Mouse (Mus musculus): ENCODE data around the gene Myl6. TPM values are rescaled to one million over a fixed set of nuclear protein-coding genes. Genes with fewer than 3 reads are reported as not detected.

Gene Myl6
- polyA plus RNA-seq, 1 experiment: 1,313 TPM

Other genes starting within 250 kb of the Myl6 start
- gene Apon, start 240.0 kb downstream of the Myl6 start, polyA plus RNA-seq (2012; rRNA removed): not detected in 2 replicates
- 0.23 and 0.58 TPM in 2 replicates for gene Apof, start 225.5 kb downstream of the Myl6 start, polyA plus RNA-seq (2012; rRNA removed)
- gene Stat2, start 223.6 kb downstream of the Myl6 start, polyA plus RNA-seq (2012; rRNA removed): 29.6 and 33.3 TPM in 2 replicates
- gene Il23a, start 195.4 kb downstream of the Myl6 start, polyA plus RNA-seq (2012; rRNA removed): 0.34 TPM in 2 replicates
- 25.0 and 26.8 TPM in 2 replicates for gene Pan2, start 190.8 kb downstream of the Myl6 start, polyA plus RNA-seq (2012; rRNA removed)
- gene Cnpy2, start 171.7 kb downstream of the Myl6 start, polyA plus RNA-seq (2012; rRNA removed): 64.4 and 65.1 TPM in 2 replicates
- gene Cs, start 156.4 kb downstream of the Myl6 start, polyA plus RNA-seq (2012; rRNA removed): 233 and 236 TPM in 2 replicates
- gene Coq10a, start 125.1 kb downstream of the Myl6 start, polyA plus RNA-seq (2012; rRNA removed): 89.1 and 94.8 TPM in 2 replicates
- gene Ankrd52, start 117.0 kb downstream of the Myl6 start, polyA plus RNA-seq (2012; rRNA removed): 31.9 and 32.6 TPM in 2 replicates
- gene Slc39a5, start 92.9 kb downstream of the Myl6 start, polyA plus RNA-seq (2012; rRNA removed): 0.36 and 0.46 TPM in 2 replicates
- gene Nabp2, start 82.7 kb downstream of the Myl6 start, polyA plus RNA-seq (2012; rRNA removed): 75.0 and 80.7 TPM in 2 replicates
- 75.5 and 76.2 TPM in 2 replicates for gene Rnf41, start 82.5 kb downstream of the Myl6 start, polyA plus RNA-seq (2012; rRNA removed)
- gene Smarcc2, start 34.9 kb downstream of the Myl6 start, polyA plus RNA-seq (2012; rRNA removed): 219 and 255 TPM in 2 replicates
- gene Myl6b, start 4.5 kb upstream of the Myl6 start, polyA plus RNA-seq (2012; rRNA removed): 24.7 and 27.5 TPM in 2 replicates
- 8.3 and 9.8 TPM in 2 replicates for gene Esyt1, start 31.7 kb upstream of the Myl6 start, polyA plus RNA-seq (2012; rRNA removed)
- 11.3 and 12.2 TPM in 2 replicates for gene Zc3h10, start 53.6 kb upstream of the Myl6 start, polyA plus RNA-seq (2012; rRNA removed)
- 1,933 and 2,601 TPM in 2 replicates for gene Rpl41, start 55.2 kb upstream of the Myl6 start, polyA plus RNA-seq (2012; rRNA removed)
- 72.3 and 78.6 TPM in 2 replicates for gene Pa2g4, start 71.8 kb upstream of the Myl6 start, polyA plus RNA-seq (2012; rRNA removed)
- gene Erbb3, start 95.5 kb upstream of the Myl6 start, polyA plus RNA-seq (2012; rRNA removed): 8.4 and 9.2 TPM in 2 replicates
- gene Rps26, start 132.6 kb upstream of the Myl6 start, polyA plus RNA-seq (2012; rRNA removed): 396 and 476 TPM in 2 replicates
- gene Ikzf4, start 151.8 kb upstream of the Myl6 start, polyA plus RNA-seq (2012; rRNA removed): 11.1 and 11.6 TPM in 2 replicates
- gene Suox, start 179.9 kb upstream of the Myl6 start, polyA plus RNA-seq (2012; rRNA removed): 12.9 and 13.4 TPM in 2 replicates
- 114 and 118 TPM in 2 replicates for gene Rab5b, start 202.1 kb upstream of the Myl6 start, polyA plus RNA-seq (2012; rRNA removed)
- gene Pmel, start 210.1 kb upstream of the Myl6 start, polyA plus RNA-seq (2012; rRNA removed): 0.80 and 0.98 TPM in 2 replicates
- 4.9 and 6.0 TPM in 2 replicates for gene Cdk2, start 210.9 kb upstream of the Myl6 start, polyA plus RNA-seq (2012; rRNA removed)

Measured in frontal cortex, adult 2 months (tissue).